Mouse (Mus musculus) frontal cortex, adult (tissue): ENCODE data around the gene AC129217.1.
A peak's percentile ranks its signal among the peaks of the same experiment; 100 is the strongest.

Source experiments
- ATAC-seq: cut with Nextera tagmentation; 2 replicates; pipeline ENCODE4 v1.9.2; 2017; ENCODE audit warnings: mild to moderate bottlenecking, moderate library complexity, mixed read lengths; ENCODE audit not compliant: low TSS enrichment

Gene AC129217.1

GRCm38 (mm10) chr19:8870838-8871237 lies 41.3 kb downstream of the AC129217.1 start:
- peak; percentile 9; the same call in 1 of the 2 replicates for ATAC-seq

- ATAC-seq = peak; percentile 91
Measured at GRCm38 (mm10) chr19:8871267-8872186, 42.0 kb downstream of the AC129217.1 start, which contains the start of gene Ubxn1. Ubxn1 (plus strand) TSS chr19:8871496.

GRCm38 (mm10) chr19:8872266-8872840 lies 42.8 kb downstream of the AC129217.1 start:
- no peak for ATAC-seq

GRCm38 (mm10) chr19:8875031-8875430 lies 45.5 kb downstream of the AC129217.1 start:
- ATAC-seq = no peak

GRCm38 (mm10) chr19:8880311-8881033 lies 50.9 kb downstream of the AC129217.1 start, which contains the start of gene Uqcc3:
Uqcc3 (minus strand) TSS chr19:8880923.
- ATAC-seq = peak; percentile 95

- ATAC-seq = no peak
Measured at GRCm38 (mm10) chr19:8881034-8881392, 51.4 kb downstream of the AC129217.1 start.

GRCm38 (mm10) chr19:8883616-8884015 lies 54.0 kb downstream of the AC129217.1 start, which contains the start of the genes Lbhd1 and Gm49403:
Lbhd1 (plus strand) TSS chr19:8883732.
Gm49403 (plus strand) TSS chr19:8883930.
- no peak for ATAC-seq

GRCm38 (mm10) chr19:8886916-8887584 lies 57.5 kb downstream of the AC129217.1 start:
- no peak for ATAC-seq

GRCm38 (mm10) chr19:8887585-8888463 lies 58.3 kb downstream of the AC129217.1 start:
- no peak for ATAC-seq

GRCm38 (mm10) chr19:8888511-8889385 lies 59.2 kb downstream of the AC129217.1 start, which contains the start of the genes 1810009A15Rik and Gm49416:
1810009A15Rik (plus strand) TSS chr19:8888853.
Gm49416 (plus strand) TSS chr19:8888926.
- ATAC-seq = peak; percentile 92
